Mouse (Mus musculus): ENCODE data around the gene Bscl2.

GRCm38 (mm10) chr19:8802130-8802821, 35.0 kb upstream of the Bscl2 start, which contains the start of gene Zbtb3:
- TF ChIP-seq POLR2A (IDR thresholded peaks at IDR 0.05; ENCODE audit: borderline replicate concordance, low read depth, low read length) (0 out of 2 replicates have a peak, but pooled peaks have one; percentile 32), CTCF (IDR thresholded peaks at IDR 0.05; ENCODE audit: low read depth, low read length) (no peak)
